Mouse (Mus musculus) limb, embryonic 14.5 days (tissue): Measurements from ENCODE around the gene Ccnjl. TPM values are rescaled to one million over a fixed set of nuclear protein-coding genes. Genes with fewer than 3 reads are reported as not detected.

Experiments
- ATAC-seq: fragments of 200-750 bp; cut with Nextera tagmentation; 2 replicates; pipeline ENCODE4 v1.8.0; 2017; ENCODE audit warnings: low read depth, moderate number of reproducible peaks, moderate TSS enrichment; ENCODE audit not compliant: low FRiP score
- DNase-seq: peaks from one replicate; pipeline ENCODE4 v3.0.0-alpha.2; 2015; ENCODE audit warnings: low spot score
- H3K27ac ChIP-seq: fragments of 300-500 bp; sonication (generic); replicated peaks from 2 replicates; pipeline ENCODE4 v1.5.1; 2014; ENCODE audit warnings: low read depth, mild to moderate bottlenecking, low read length, moderate library complexity, mixed read lengths
- H3K27me3 ChIP-seq: fragments of 300-500 bp; sonication (generic); 2 replicates; pipeline ENCODE4 v1.6.1; 2014; ENCODE audit warnings: low read length, mixed read lengths; ENCODE audit not compliant: control insufficient read depth, insufficient read depth
- H3K36me3 ChIP-seq: fragments of 300-500 bp; sonication (generic); 2 replicates; pipeline ENCODE4 v1.6.1; 2014; ENCODE audit warnings: mild to moderate bottlenecking, low read length, moderate library complexity, mixed read lengths; ENCODE audit not compliant: control insufficient read depth, insufficient read depth
- H3K4me1 ChIP-seq: fragments of 300-500 bp; sonication (generic); 2 replicates; pipeline ENCODE4 v1.6.1; 2014; ENCODE audit warnings: antibody characterized with exemption, low read length, mixed read lengths; ENCODE audit not compliant: control insufficient read depth, insufficient read depth
- H3K4me2 ChIP-seq: fragments of 300-500 bp; sonication (generic); replicated peaks from 2 replicates; pipeline ENCODE4 v1.6.1; 2014; ENCODE audit warnings: low read depth, mild to moderate bottlenecking, low read length, moderate library complexity; ENCODE audit not compliant: severe bottlenecking
- H3K4me3 ChIP-seq: fragments of 300-500 bp; sonication (generic); replicated peaks from 2 replicates; pipeline ENCODE4 v1.5.1; 2014; ENCODE audit warnings: low read length
- H3K9ac ChIP-seq: fragments of 300-500 bp; sonication (generic); 2 replicates; pipeline ENCODE4 v1.6.1; 2014; ENCODE audit warnings: mild to moderate bottlenecking, low read depth, low read length, moderate library complexity; ENCODE audit not compliant: severe bottlenecking
- H3K9me3 ChIP-seq: fragments of 300-500 bp; sonication (generic); 2 replicates; pipeline ENCODE4 v1.6.1; 2016; ENCODE audit warnings: low read length; ENCODE audit not compliant: control insufficient read depth
- POLR2A ChIP-seq: fragments of 200-500 bp; IDR thresholded peaks from 2 replicates; pipeline ENCODE4 v1.8.0; 2012; ENCODE audit warnings: inconsistent platforms, mild to moderate bottlenecking, moderate library complexity, borderline replicate concordance; ENCODE audit not compliant: insufficient read depth, insufficient read length; ENCODE audit errors: extremely low read depth
- WGBS: fragments of 180-500 bp; shearing (Covaris S2); extraction: QIAGEN DNeasy Blood & Tissue Kit; methylation state at CpG from one replicate; pipeline ENCODE4 v1.1.7; 2014; 5-methylcytosine and 5-hydroxymethylcytosine counted together
- polyA plus RNA-seq, 2 experiments: library from polyadenylated mRNA; depleted of rRNA in 1 of 2; stranded (reverse) in 1 of 2; unstranded in 1 of 2; fragments of >200 nt; fragmentation: Nextera tagmentation in 1 of 2; extraction: Ambion mirVana in 1 of 2; gene quantifications; 2 replicates each; pipeline versions ENCODE4 v1.2.1 to v1.2.3; 2012 to 2014

Ccnjl gene
- polyA plus RNA-seq, 2 experiments, result 5.1 to 7.7 TPM

GRCm38 (mm10) chr11:43493815-43494409 is 34.7 kb upstream of the Ccnjl start:
- ATAC-seq (peak; percentile 84), DNase-seq (peak; percentile 87)
- H3K9me3 ChIP-seq, result no peaks in the 10 kb centered on the region
- H3K27me3 ChIP-seq, result no peaks in the 10 kb centered on the region
- H3K4me3 ChIP-seq, result no peak overlapping the region
- no peak overlapping the region for H3K9ac ChIP-seq
- H3K4me2 ChIP-seq, result no peak overlapping the region
- H3K36me3 ChIP-seq, result no peaks in the 10 kb centered on the region
- no peak overlapping the region for H3K27ac ChIP-seq
- WGBS, result 25% methylated on average over 6 of the region's 6 CpGs
- no peaks in the 10 kb centered on the region for H3K4me1 ChIP-seq
- no peak for TF ChIP-seq POLR2A

GRCm38 (mm10) chr11:43495037-43495436 is 33.5 kb upstream of the Ccnjl start:
- DNase-seq (no peak), ATAC-seq (no peak)
- Histone ChIP-seq H3K36me3 (no peaks in the 10 kb centered on the region), H3K27me3 (no peaks in the 10 kb centered on the region), H3K9ac (no peak overlapping the region), H3K9me3 (no peaks in the 10 kb centered on the region), H3K27ac (no peak overlapping the region), H3K4me2 (no peak overlapping the region), H3K4me3 (no peak overlapping the region), H3K4me1 (no peaks in the 10 kb centered on the region)
- WGBS, result 53% methylated on average over 7 of the region's 8 CpGs
- TF ChIP-seq POLR2A, result no peak

GRCm38 (mm10) chr11:43495532-43495931 is 33.1 kb upstream of the Ccnjl start:
- DNase-seq (no peak), ATAC-seq (no peak)
- H3K9me3 ChIP-seq, result no peaks in the 10 kb centered on the region
- no peak overlapping the region for H3K27ac ChIP-seq
- H3K4me2 ChIP-seq, result no peak overlapping the region
- H3K27me3 ChIP-seq, result no peaks in the 10 kb centered on the region
- H3K4me3 ChIP-seq, result no peak overlapping the region
- no peaks in the 10 kb centered on the region for H3K36me3 ChIP-seq
- H3K9ac ChIP-seq, result no peak overlapping the region
- H3K4me1 ChIP-seq, result no peaks in the 10 kb centered on the region
- TF ChIP-seq POLR2A, result no peak
- WGBS, result 57% methylated on average over 3 of the region's 3 CpGs

- H3K27me3 ChIP-seq, result no peaks in the 10 kb centered on the region
- no peak for ATAC-seq
- WGBS, result 87% methylated on average over 6 of the region's 6 CpGs
- DNase-seq, result no peak
- no peak overlapping the region for H3K4me3 ChIP-seq
- H3K27ac ChIP-seq, result no peak overlapping the region
- H3K9me3 ChIP-seq, result no peaks in the 10 kb centered on the region
- no peaks in the 10 kb centered on the region for H3K36me3 ChIP-seq
- TF ChIP-seq POLR2A, result no peak
- H3K9ac ChIP-seq, result no peak overlapping the region
- H3K4me2 ChIP-seq, result no peak overlapping the region
- H3K4me1 ChIP-seq, result no peaks in the 10 kb centered on the region
Observed at GRCm38 (mm10) chr11:43501256-43501655, 27.3 kb upstream of the Ccnjl start.

- H3K27ac ChIP-seq, result no peak overlapping the region
- H3K27me3 ChIP-seq, result no peaks in the 10 kb centered on the region
- no peak overlapping the region for H3K4me2 ChIP-seq
- no peak for TF ChIP-seq POLR2A
- H3K9ac ChIP-seq, result no peak overlapping the region
- H3K36me3 ChIP-seq, result no peaks in the 10 kb centered on the region
- ATAC-seq (no peak), DNase-seq (no peak)
- WGBS, result 83% methylated on average over 7 of the region's 7 CpGs
- no peaks in the 10 kb centered on the region for H3K9me3 ChIP-seq
- H3K4me3 ChIP-seq, result no peak overlapping the region
- no peaks in the 10 kb centered on the region for H3K4me1 ChIP-seq
Observed at GRCm38 (mm10) chr11:43505188-43505587, 23.4 kb upstream of the Ccnjl start.

GRCm38 (mm10) chr11:43507976-43508375 is 20.6 kb upstream of the Ccnjl start:
- no peak for ATAC-seq
- Histone ChIP-seq H3K9ac (no peak overlapping the region), H3K4me1 (no peaks in the 10 kb centered on the region), H3K9me3 (no peaks in the 10 kb centered on the region), H3K4me2 (no peak overlapping the region), H3K36me3 (no peaks in the 10 kb centered on the region), H3K27ac (no peak overlapping the region), H3K4me3 (no peak overlapping the region), H3K27me3 (no peaks in the 10 kb centered on the region)
- no peak for TF ChIP-seq POLR2A
- DNase-seq, result no peak
- WGBS, result 76% methylated on average over 6 of the region's 6 CpGs
